In genomic region chr11:121420830-121421552, GRCm38 (mm10) we compare ENCODE assay signal across 8 mouse cellular contexts. TPM values are rescaled to one million over a fixed set of nuclear protein-coding genes. Genes with fewer than 3 reads are reported as not detected.
A peak's percentile ranks its signal among the peaks of the same experiment; 100 is the strongest.
DNase-seq lines count a peak whose midpoint lies in the region; ATAC-seq lines count a peak whose summit lies in the region.

Fn3krp (plus strand) TSS chr11:121421401.

- WGBS in hindbrain, embryonic 11.5 days = 2% methylated on average over 28 of the region's 28 CpGs

- H3K9ac ChIP-seq in hindbrain, embryonic 11.5 days (ENCODE audit: low read depth, low read length) = peak within 1 kb of the TSS; percentile 74

- peak within 1 kb of the TSS; percentile 64 for H3K4me2 ChIP-seq in hindbrain, embryonic 11.5 days (replicated peaks; ENCODE audit: low read depth, low read length)

- ATAC-seq in hindbrain, embryonic 11.5 days (ENCODE audit: low FRiP score) = peak; percentile 100

- H3K27ac ChIP-seq in hindbrain, embryonic 11.5 days (ENCODE audit: low read depth, low read length) = peak within 1 kb of the TSS; percentile 78

- peak; percentile 100 for DNase-seq in Muller cell, postnatal 12 days (ENCODE audit: inconsistent ontology term)
- peak; percentile 99 for DNase-seq in cerebellum, adult 9-11 months
- peak; percentile 99 to 100 for DNase-seq in frontal cortex, adult 2 months (ENCODE audit: extremely low spot score in 1 of 2, low spot score in 1 of 2)
- DNase-seq in hindbrain, embryonic 11.5 days (ENCODE audit: low spot score) = peak; percentile 100
- DNase-seq in layer of hippocampus, postnatal 10 days (ENCODE audit: low spot score in 2 of 2) = peak; percentile 99
- peak; percentile 100 for DNase-seq in lung, postnatal 10 days
- DNase-seq in ovary, postnatal 36 days (ENCODE audit: low spot score) = peak; percentile 99
- peak; percentile 100 for DNase-seq in thymus, postnatal 25 days

- no peaks in the 10 kb centered on the region for H3K9me3 ChIP-seq in hindbrain, embryonic 11.5 days (ENCODE audit: control insufficient read depth, low read length)

- no peaks in the 10 kb centered on the region for H3K36me3 ChIP-seq in hindbrain, embryonic 11.5 days (ENCODE audit: control insufficient read depth, insufficient read depth, low read length)

- peak within 1 kb of the TSS; percentile 64 for H3K4me3 ChIP-seq in hindbrain, embryonic 11.5 days (ENCODE audit: low read depth, low read length)

- H3K27me3 ChIP-seq in hindbrain, embryonic 11.5 days (ENCODE audit: control insufficient read depth, insufficient read depth, low read length) = no peaks in the 10 kb centered on the region

- no peaks in the 10 kb centered on the region; the same call in 1 of the 2 replicates for H3K4me1 ChIP-seq in hindbrain, embryonic 11.5 days (replicated peaks; ENCODE audit: control insufficient read depth, insufficient read depth, low read length)

RNA-seq across cellular contexts. Expression of gene Fn3krp, which starts in this region (rescaled TPM):
- 33.7 TPM in 2 replicates for polyA plus RNA-seq in frontal cortex, adult 2 months (2012; rRNA removed)
- polyA plus RNA-seq in hindbrain, embryonic 11.5 days (2014; fragmentation: Nextera tagmentation; extraction: Ambion mirVana) = 8.5 and 8.6 TPM in 2 replicates
- total RNA-seq in layer of hippocampus, postnatal 10 days (2021) = 10 to 100 TPM; 29.9 to 32.0 TPM

Comparison
In these comparisons a context has a peak if more than half of its experiments do, and no peak if none do; other contexts are left out.
1. Peak in every context shown above with its lines: DNase-seq, ATAC-seq, H3K4me3 ChIP-seq and H3K27ac ChIP-seq.